Mouse (Mus musculus) heart, postnatal 36 days (tissue): ENCODE results near the gene Armt1. TPM values are rescaled to one million over a fixed set of nuclear protein-coding genes. Genes with fewer than 3 reads are reported as not detected.
"Not testable (repeated sequence)": the region's sequence is repeated elsewhere in the genome, so short reads cannot be mapped to it uniquely, and the experiment has no call there.

Experiments used
- DNase-seq, 2 experiments: peaks; one replicate each; pipeline ENCODE4 v3.0.0; 2021 to 2022
- intact Hi-C: fragments of 180-260 bp; cut with DNase I; formaldehyde crosslinking; loops from one replicate; pipeline ENCODE4 v1.15.1; 2025
- total RNA-seq, 2 experiments: library from RNA; stranded (reverse); gene quantifications; 2 replicates each; pipeline ENCODE4 v1.2.3; 2021

The Armt1 gene
- total RNA-seq, 2 experiments from 2014 or later: 7.3 to 8.7 TPM

- intact Hi-C loops: loop anchor here (10.0 kb wide), 1 partner anchor 732 kb away; no protein-coding TSS in a partner anchor
- DNase-seq: no peak
Measured at GRCm38 (mm10) chr10:4432996-4433755, 909 bp downstream of the Armt1 start.

- intact Hi-C loops: loop anchor here (10.0 kb wide), 1 partner anchor 731 kb away; no protein-coding TSS in a partner anchor
Measured at GRCm38 (mm10) chr10:4433871-4434270, 1.6 kb downstream of the Armt1 start.

GRCm38 (mm10) chr10:4435416-4435815 lies 3.1 kb downstream of the Armt1 start:
- DNase-seq: no peak
- intact Hi-C loops: loop anchor here (10.0 kb wide), 1 partner anchor 729 kb away; no protein-coding TSS in a partner anchor

More at GRCm38 (mm10) chr10:4433871-4434270, 1.6 kb downstream of the Armt1 start:
- not testable (repeated sequence) for DNase-seq

- intact Hi-C loops: no loop called here
- DNase-seq: no peak
Measured at GRCm38 (mm10) chr10:4456409-4456808, 24.1 kb downstream of the Armt1 start.

- no peak for DNase-seq
- intact Hi-C loops: no loop called here
Measured at GRCm38 (mm10) chr10:4460201-4460600, 27.9 kb downstream of the Armt1 start.

- intact Hi-C loops: no loop called here
- DNase-seq: no peak
Measured at GRCm38 (mm10) chr10:4465799-4466198, 33.5 kb downstream of the Armt1 start.

GRCm38 (mm10) chr10:4469406-4469805 lies 37.1 kb downstream of the Armt1 start:
- intact Hi-C loops: no loop called here
- DNase-seq: no peak

GRCm38 (mm10) chr10:4473591-4473993 lies 41.3 kb downstream of the Armt1 start:
- DNase-seq: peak in 1 of 2 experiments; percentile 5
- intact Hi-C loops: no loop called here

GRCm38 (mm10) chr10:4475431-4475830 lies 43.2 kb downstream of the Armt1 start:
- DNase-seq: no peak
- intact Hi-C loops: no loop called here

GRCm38 (mm10) chr10:4476604-4477003 lies 44.3 kb downstream of the Armt1 start:
- intact Hi-C loops: no loop called here
- DNase-seq: no peak

GRCm38 (mm10) chr10:4480929-4481328 lies 48.7 kb downstream of the Armt1 start:
- no peak for DNase-seq
- intact Hi-C loops: no loop called here

GRCm38 (mm10) chr10:4481695-4482094 lies 49.4 kb downstream of the Armt1 start:
- intact Hi-C loops: no loop called here
- peak; percentile 16 to 30 for DNase-seq

GRCm38 (mm10) chr10:4482355-4482754 lies 50.1 kb downstream of the Armt1 start, which contains the start of gene Ccdc170:
TSS of gene Ccdc170 (plus strand) at chr10:4482502.
- DNase-seq: peak; percentile 16 to 37
- intact Hi-C loops: no loop called here

GRCm38 (mm10) chr10:4483848-4484247 lies 51.6 kb downstream of the Armt1 start:
- no peak for DNase-seq
- intact Hi-C loops: no loop called here

- intact Hi-C loops: no loop called here
- no peak for DNase-seq
Measured at GRCm38 (mm10) chr10:4484986-4485385, 52.7 kb downstream of the Armt1 start.

- DNase-seq: no peak
- intact Hi-C loops: no loop called here
Measured at GRCm38 (mm10) chr10:4489865-4490264, 57.6 kb downstream of the Armt1 start.

- intact Hi-C loops: no loop called here
- no peak for DNase-seq
Measured at GRCm38 (mm10) chr10:4491281-4491680, 59.0 kb downstream of the Armt1 start.

- intact Hi-C loops: no loop called here
- DNase-seq: no peak
Measured at GRCm38 (mm10) chr10:4492045-4492444, 59.8 kb downstream of the Armt1 start.

- no peak for DNase-seq
- intact Hi-C loops: no loop called here
Measured at GRCm38 (mm10) chr10:4492909-4493308, 60.6 kb downstream of the Armt1 start.

GRCm38 (mm10) chr10:4503251-4503650 lies 71.0 kb downstream of the Armt1 start:
- no peak for DNase-seq
- intact Hi-C loops: no loop called here
